Mouse (Mus musculus): ENCODE data around the gene Psma5.
A peak's percentile ranks its signal among the peaks of the same experiment; 100 is the strongest.

Psma5 gene

GRCm38 (mm10) chr3:108282401-108283240, 25.9 kb downstream of the Psma5 start:
- DNase-seq: no peak

DNA sequence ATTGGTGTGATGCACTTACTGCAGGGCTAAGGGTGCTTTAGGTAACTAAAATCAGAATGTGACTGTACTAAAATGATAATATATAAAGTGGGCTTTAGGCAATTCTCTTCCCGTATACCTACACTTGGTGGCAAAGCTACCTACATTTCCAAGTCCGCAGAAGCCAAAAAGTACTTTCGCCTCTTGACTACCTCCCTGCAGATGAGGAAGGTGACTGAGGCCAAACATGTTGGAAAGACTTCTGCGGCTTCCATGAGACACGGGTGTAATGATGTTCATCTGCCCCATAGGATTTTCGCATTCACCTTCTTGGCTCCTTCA, 26.5 kb downstream of the Psma5 start:
- no peak for DNase-seq

GRCm38 (mm10) chr3:108283781-108284601, 27.3 kb downstream of the Psma5 start, which contains the start of gene Sort1:
Sort1 (plus strand) TSS chr3:108284082.
- DNase-seq: peak; percentile 72

DNA sequence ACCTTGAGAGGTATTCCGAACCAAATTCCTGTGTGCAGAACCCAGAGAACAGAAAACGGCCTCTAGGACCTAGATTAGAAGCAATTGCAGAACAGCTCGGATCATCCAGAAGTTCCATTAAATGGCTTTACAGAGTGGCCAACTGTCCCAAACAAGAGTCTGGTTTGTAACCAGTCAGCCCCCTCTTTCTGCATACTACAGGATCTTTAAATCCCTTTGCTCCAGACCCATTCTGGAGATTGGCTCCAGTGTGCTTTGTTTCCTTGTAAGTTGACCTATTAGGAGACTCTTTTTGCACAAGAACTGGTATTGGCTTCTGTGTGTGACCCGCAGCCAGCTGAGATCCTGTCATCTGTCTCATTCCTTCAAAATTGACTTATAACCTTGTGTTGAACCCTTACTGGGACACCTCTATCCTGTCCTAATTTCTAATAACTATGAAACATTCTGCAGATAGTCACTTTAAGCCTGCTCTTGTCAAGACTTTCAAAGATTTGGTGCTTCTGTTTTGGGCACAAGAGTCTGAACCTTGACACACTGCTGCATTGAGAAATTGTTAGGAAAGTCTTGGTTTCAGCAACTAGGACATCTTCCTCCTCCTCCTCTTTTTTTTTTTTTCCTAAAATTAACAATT, 28.5 kb downstream of the Psma5 start:
- DNase-seq: no peak

DNA sequence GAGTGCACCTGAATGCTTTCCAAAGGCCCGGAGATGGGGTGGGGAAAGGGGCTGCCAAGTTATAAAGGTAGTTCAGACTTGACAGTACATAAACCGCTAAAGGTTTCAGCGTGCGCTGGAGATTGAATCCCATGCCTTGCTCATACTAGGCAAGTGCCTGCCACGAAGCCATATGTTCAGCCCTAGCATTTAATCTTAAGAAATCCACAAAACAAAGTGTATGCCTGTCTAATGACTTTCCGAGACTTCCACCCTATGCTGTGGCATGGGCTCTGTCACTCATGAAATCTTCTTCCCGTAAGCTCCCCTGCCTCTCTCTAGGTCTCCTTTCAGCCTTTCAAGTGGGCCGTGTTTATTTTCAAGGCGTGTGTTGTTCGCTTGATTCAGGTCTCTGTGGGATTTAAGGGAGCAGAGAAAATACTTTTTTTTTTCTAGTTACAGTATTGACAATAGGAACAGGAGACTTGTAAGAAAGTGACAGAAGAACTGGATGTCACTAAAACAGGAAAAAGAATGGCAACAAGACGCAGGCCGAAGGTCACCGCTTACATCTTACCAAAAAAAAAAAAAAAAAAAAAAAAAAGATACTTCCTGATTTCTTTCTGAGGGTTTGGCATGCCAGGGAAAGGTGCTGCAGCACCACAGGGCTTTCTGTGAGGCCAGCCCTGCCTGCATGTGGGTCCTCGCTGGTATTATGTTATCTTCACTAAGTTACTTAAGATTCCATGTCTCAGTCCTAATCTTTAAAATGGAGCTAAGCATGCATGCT, 30.1 kb downstream of the Psma5 start:
- no peak for DNase-seq

- no peak for DNase-seq
These were observed 31.4 kb downstream of the Psma5 start for GRCm38 (mm10) chr3:108287811-108288805.

DNA sequence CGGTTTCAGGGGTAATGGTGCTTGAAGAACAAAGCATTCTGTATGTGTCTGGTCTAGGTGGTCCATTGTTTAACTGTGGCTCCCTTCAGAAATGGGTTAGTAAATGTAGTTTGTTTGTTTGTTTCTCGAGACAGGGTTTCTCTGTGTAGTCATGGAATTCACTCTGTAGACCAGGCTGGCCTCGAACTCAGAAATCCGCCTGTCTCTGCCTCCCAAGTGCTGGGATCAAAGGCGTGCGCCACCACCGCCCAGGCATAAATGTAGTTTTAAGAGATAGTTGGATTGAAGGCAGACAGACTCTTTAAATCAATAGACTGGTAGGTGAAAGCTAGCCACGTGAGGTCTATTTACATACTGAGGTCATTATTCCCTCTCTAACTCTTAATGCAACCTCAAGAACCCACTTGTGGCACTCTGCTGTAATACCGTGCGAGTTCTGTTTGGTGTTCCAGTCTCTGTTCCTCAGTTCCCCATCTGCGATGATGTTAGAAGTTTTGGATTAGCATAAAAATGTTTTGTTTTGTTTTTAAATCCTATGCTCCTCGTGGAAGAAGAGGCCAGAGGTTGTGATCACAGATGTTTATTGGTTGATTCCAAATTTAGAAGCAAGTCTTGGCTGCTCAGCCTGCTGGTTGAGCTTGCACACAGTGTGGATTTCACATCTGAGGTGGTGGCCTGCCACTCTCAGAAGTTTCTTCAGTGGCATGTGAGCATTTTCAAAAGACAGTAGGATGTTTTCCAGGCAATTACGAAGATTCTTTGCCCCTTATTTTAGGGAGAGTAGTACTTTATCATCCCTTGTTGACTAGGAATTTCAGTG, 32.8 kb downstream of the Psma5 start:
- no peak for DNase-seq

DNA sequence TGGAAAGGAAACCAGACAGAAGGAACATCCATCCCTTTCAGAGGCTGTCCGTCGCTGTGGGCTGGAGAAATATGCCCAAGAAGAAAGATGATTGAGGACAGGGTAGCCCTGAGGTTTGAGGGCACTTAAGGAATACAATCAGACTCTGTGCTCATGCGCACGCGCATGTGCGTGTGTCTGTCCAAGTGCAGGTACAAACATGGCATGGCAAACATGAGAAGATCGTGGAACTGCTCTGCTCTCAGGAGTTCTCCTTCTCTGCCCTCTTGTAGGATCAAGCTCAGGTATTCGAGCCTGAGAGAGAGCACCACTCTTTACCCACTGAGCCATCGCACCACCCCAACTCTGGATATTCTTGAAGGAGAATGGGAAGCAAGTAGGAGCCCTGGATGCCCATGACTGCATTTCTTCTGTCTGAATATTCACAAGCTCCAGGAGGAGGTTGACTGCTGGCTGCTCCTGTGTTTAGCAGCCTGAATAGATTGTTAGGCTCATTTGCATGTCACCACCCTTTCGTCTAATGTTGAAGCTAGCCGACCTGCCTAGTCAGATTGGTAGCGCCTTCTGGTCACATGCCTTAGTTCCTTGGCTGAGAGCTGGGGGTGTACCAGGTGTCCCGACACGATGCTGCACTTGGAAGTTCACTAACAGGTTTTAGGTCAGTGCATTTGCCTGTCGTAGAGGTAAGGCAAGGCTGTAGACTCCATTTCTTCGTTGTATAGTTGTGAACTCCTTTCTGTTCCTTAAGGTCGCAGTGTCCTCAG, 34.5 kb downstream of the Psma5 start:
- no peak for DNase-seq

- DNase-seq: no peak
These were observed 37.7 kb downstream of the Psma5 start for GRCm38 (mm10) chr3:108294398-108294797.

DNA sequence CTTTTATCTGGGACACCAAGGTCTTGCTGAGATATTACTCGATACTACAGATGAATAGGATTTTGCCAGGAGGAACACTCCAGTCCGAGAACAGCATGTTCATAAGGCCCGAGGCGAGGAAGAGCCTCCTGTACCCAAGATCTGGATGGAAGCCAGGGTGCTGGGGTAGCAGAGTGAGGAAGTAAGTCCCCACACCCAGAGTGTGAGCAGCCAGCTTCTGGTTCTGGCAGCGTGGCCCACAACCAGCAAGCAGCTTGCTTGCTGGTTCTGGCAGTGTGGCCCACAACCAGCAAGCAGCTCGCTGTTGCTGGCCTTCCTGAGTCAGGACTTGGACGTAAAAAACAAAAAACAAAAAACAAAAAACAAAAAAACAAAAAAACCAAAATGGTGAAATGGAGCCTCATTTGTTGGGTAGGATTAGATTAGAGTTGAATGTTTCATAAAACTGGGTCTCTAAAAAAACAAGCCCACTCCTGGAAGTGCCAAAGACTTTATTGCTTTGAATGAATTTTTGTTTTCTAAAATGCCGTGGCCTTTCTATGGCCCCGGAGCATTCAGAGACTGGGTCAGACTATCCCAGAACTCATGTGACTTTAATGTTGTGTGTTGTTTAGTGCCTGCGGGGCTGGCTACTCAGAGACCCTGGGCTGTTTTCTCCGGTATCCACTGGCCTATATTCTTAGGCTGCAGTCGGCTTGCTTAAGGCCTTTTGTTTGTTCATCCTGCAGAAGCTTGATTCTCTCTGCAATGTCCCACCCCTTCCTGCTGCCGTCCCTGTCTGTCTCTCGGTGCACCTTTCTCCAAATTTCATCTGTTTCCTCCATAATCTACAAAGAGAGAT, 38.9 kb downstream of the Psma5 start:
- DNase-seq: peak; percentile 56

GRCm38 (mm10) chr3:108296220-108297049, 39.7 kb downstream of the Psma5 start:
- DNase-seq: no peak

- DNase-seq: no peak
These were observed 40.3 kb downstream of the Psma5 start for GRCm38 (mm10) chr3:108297050-108297419.

GRCm38 (mm10) chr3:108297603-108298553, 41.2 kb downstream of the Psma5 start:
- no peak for DNase-seq

DNA sequence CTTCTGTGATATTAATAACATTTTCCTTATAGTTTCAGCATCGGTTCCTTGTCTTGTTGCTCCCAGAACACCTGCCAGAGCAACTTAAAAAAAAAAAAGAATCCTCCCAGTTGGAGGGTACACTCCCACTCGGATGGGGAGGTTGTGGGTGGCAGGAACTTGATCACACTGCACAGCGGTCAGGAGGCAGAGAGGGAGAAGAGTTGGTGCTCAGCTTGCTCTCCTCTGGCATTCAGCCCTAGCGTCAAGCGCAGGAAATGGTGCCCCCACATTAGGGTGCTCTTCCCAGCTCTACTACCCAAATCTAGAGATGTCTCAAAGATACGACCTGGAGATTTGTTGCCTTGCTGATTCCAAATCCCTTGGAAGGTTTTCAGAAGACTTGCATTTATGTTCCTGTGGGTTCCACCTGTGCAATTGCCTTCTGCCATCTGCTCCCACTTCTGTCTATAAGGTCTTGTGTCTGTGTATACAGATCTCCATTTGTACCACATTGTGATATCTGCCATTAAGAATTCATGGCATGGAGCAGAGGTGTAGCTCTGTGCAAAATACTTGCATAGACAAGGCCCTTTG, 43.8 kb downstream of the Psma5 start:
- DNase-seq: no peak

GRCm38 (mm10) chr3:108303683-108304082, 47.0 kb downstream of the Psma5 start:
- DNase-seq: no peak

DNA sequence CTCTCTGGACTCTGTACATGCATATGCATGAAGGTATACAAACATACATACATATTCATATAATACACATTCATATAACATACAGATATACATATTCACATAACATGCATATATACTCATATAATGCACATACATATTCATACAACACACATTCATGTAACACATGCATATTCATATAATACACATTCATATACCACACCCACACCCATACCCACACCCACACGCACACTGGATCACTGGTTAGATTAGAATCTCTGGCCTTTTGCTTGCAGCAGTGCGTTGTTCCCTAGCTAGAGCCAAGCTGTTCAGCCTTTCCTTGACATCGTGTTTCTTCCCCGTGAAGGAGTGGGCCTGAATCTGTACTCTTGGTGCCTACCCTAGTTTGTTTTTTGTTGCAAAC, 48.0 kb downstream of the Psma5 start:
- no peak for DNase-seq
